Mouse (Mus musculus) left cerebral cortex, postnatal 14 days (tissue): Measurements from ENCODE around the gene Wnt11. TPM values are rescaled to one million over a fixed set of nuclear protein-coding genes. Genes with fewer than 3 reads are reported as not detected.

Experiments used
- DNase-seq, 2 experiments: peaks; one replicate each; pipeline ENCODE4 v3.0.0; 2021 to 2022; ENCODE audit warnings: low spot score in 2 of 2, mixed read lengths in 1 of 2
- intact Hi-C: fragments of 180-260 bp; cut with DNase I; formaldehyde crosslinking; loops from one replicate; pipeline ENCODE4 v1.15.1; 2025
- total RNA-seq, 2 experiments: library from RNA; stranded (reverse); gene quantifications; 2 replicates each; pipeline ENCODE4 v1.2.3; 2021

Gene Wnt11
- total RNA-seq, 2 experiments from 2014 or later = 0.15 to 0.42 TPM

DNA sequence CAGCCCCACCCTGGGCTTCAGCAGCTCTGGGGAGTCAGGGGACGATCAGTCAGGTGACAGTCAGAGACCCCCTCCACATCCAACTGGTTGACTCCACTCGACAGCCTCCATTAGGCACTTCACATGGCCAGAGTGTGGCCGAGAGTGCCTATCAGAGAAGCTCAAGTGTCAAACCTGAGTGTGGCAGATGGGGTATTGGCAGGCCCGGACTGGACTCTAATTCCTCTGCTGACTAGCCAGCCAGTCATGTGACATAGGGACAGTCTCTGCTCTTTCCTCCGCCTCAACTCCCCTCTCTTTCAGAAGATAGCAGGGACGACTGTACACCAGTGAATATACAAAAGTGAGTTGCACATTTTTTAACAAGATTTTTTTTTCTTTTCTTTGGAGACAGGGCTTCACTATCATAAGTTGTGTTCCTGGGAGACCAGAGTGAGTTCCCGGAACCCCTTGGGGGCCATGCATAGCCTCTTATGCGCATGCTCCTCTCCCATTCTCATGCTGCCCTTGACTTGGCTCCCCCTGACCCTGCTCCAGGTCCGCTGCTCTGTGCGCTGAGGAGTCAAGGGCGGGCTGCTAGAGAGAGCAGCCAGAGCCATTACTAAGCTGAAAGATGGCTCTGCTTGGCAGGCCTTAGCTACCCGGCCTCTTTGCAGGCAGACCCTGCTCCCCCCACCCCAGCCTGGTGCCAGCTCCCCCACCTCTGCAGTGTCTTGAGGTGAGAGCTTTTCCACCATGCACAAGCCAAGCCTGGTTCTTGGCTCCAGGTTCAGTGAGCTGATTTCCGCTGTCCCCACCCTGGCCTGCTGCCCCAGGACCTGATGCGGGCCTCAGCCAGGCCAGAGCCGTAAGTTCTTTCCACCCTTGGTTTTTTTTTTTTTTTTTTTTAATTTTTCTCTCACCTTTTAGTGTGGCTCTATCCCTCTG, 10.8 kb upstream of the Wnt11 start:
- DNase-seq = no peak
- intact Hi-C loops = no loop called here

- intact Hi-C loops = no loop called here
- DNase-seq = no peak
Measured at GRCm38 (mm10) chr7:98828052-98828451, 6.9 kb upstream of the Wnt11 start.

- intact Hi-C loops = no loop called here
Measured at GRCm38 (mm10) chr7:98828876-98829275, 6.0 kb upstream of the Wnt11 start.

DNA sequence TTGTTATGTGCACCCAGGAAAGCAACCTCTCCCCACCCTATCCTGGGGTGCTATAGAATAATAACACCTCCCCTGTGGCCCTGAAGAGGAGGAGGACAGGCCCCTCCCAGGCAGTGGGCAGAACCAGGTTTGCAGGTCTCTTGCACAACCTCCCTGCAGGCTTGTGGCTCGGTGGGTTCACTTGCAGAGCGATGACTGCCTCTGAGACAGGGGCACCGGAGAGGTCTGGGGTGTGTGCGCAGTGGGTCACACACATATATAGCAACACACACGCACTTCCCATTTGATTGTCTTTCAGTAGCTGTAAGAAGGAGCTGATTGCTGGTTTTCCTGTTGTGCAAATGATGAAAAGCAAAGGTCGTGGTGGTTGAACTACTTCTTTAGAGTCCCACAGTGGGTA, 3.6 kb upstream of the Wnt11 start:
- DNase-seq = no peak
- intact Hi-C loops = no loop called here

More at GRCm38 (mm10) chr7:98828876-98829275, 6.0 kb upstream of the Wnt11 start:
- peak in 1 of 2 experiments; percentile 19 for DNase-seq

DNA sequence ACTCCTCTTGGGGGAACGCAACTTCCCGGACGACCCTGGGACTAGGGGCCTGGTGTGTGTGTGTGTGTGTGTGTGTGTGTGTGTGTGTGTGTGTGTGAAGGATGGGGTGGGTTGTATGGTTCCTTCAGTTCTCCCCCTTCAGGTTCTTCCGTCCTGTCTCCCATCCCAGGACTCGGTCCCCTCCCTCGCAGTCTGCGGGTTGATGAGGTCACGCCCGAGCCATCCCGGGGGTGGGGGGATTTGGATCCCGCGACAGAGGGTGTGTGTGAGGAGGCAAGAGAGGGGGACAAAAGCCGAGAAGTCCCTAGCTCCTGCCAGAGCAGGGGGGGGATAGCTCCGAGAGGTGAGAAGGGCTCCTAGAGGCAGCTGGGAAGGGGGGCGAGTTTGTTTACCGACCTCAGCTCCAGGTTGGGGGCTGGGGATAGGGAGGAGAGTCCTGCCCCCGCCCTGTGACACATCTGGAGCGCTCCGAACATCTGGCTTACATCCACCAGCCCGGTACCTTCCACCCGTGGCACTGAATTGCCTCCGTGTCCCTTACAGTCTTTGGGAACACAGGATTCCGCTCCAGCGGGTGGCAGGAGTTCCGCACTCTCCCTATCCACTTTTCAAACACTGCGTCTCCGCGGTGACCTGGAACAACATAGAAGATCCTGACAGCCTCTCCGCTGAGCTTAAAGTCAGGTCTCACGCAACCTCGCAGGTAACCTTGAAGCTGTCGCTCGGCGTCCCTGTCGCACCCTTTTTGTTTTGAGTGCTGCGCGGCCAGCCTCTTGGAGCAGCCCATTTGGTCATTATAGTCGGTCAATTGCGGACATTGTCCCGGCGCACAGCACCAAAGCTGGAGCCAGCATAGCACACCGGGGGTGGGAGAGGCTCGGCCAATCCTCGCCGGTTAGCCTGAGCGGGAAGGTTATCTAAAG, 868 bp downstream of the Wnt11 start:
- intact Hi-C loops = loop anchor here (1.0 to 5.0 kb wide), 2 partner anchors 92 to 242 kb away; no protein-coding TSS in a partner anchor
- no peak for DNase-seq

- peak; percentile 26 to 52 for DNase-seq
- intact Hi-C loops = loop anchor here (1.0 to 5.0 kb wide), 2 partner anchors 93 to 241 kb away; no protein-coding TSS in a partner anchor
Measured at GRCm38 (mm10) chr7:98836646-98837045, 1.7 kb downstream of the Wnt11 start.

- DNase-seq = peak; percentile 78 to 82
Measured at GRCm38 (mm10) chr7:98837901-98838300, 3.0 kb downstream of the Wnt11 start.

DNA sequence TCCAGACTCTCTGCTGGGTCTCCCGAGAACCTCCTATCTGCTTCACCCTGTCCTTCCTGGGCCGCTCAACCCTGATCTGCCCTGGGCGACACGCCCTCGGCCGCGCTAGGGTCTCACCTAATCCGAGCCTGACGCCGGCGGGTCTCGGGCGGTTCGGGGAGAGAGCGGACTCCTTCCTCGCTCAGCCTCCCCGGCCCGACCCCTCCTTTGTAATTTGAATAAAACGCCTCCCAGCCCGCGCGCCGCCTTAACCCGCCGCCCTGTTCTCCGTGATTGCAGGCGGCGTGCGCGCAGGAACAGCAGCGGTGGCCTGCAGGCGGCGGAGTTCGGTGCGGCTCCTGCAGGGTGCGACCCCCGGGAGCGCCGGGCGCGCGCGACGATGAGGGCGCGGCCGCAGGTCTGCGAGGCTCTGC, 3.8 kb downstream of the Wnt11 start:
- intact Hi-C loops = loop anchor here (5.0 kb wide), 1 partner anchor 239 kb away; no protein-coding TSS in a partner anchor
- DNase-seq = peak in 1 of 2 experiments; percentile 33

More at GRCm38 (mm10) chr7:98837901-98838300, 3.0 kb downstream of the Wnt11 start:
- intact Hi-C loops = loop anchor here (5.0 kb wide), 1 partner anchor 239 kb away; no protein-coding TSS in a partner anchor

DNA sequence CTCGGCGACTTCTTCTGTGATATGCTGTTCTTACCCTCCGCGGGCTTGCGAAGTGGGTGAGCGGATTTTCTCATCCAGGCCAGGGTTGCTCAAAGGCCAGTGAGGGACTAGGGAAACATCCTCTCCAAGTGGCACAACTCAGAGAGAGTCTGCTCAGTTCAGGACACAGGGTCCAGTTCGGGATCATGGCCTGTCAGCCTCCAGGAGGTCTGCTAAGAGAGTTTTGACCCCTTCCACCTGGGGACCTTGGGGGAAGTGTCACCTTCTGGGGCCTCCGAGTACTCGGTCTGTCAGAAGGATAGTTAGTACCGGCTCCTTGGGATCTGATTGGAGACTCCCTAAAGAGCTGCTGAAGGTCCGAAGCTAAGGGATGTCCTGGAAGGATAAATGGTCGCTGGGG, 4.4 kb downstream of the Wnt11 start:
- no peak for DNase-seq
- intact Hi-C loops = loop anchor here (5.0 kb wide), 1 partner anchor 238 kb away; no protein-coding TSS in a partner anchor

DNA sequence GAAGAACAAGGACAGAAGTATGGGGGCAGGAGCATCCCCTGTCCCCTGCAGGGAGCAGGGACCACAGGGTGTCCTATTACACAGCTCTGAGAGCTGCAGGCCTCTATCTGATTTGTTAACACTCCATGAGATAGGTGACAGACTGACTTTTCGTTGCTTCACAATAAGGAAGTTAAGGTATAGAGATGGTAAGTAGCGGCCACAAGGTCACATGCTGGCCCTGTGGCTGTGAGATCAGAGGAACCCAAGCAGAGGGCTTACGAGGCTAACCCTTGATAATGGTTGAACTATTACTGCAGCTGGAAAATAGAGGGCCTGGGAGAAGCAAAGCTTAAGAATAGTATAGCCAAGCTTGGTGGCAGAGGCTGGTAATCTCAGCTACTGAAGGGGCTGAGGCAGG, 5.9 kb downstream of the Wnt11 start:
- no peak for DNase-seq
- intact Hi-C loops = no loop called here

DNA sequence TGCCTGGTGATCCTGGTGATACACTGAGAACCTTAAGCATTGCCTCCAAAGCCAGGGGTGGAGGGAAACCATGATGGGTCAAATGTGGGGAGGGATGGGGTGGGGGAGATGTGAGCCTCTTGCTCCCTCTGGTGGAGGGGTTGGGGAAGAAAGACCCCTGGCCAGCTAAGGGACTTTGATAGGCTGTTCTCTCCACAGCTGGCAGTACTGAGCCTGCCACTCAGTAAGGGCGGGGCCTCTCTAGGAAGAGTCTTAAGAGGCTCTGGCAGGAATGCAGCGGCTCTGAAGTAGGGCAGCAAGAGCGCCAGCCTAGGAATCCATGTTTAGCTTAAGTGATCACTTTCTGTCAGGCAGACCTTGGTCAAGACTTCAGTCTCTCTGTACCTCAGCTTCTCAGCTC, 6.9 kb downstream of the Wnt11 start:
- no peak for DNase-seq
- intact Hi-C loops = no loop called here

GRCm38 (mm10) chr7:98842997-98843396, 8.1 kb downstream of the Wnt11 start:
- DNase-seq = no peak
- intact Hi-C loops = no loop called here

- intact Hi-C loops = no loop called here
- no peak for DNase-seq
Measured at GRCm38 (mm10) chr7:98843649-98844048, 8.7 kb downstream of the Wnt11 start.

GRCm38 (mm10) chr7:98848899-98849640, 14.2 kb downstream of the Wnt11 start:
- no peak for DNase-seq
- intact Hi-C loops = no loop called here

DNA sequence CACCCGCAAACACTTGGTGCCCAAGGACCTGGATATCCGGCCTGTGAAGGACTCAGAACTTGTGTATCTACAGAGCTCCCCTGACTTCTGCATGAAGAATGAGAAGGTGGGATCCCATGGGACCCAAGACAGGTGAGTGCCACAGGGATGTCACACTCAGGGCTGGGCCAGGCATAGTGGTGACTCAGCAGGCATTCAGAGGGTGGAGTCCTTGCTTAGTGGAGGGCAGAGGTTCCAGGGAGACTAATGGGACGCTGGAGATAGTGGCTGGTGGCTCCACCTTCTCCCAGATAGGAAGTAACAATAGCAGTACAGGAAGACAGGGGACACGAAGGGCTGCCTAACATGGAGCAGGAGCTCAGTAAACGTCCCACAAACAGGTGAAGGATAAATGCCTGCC, 15.5 kb downstream of the Wnt11 start:
- intact Hi-C loops = no loop called here
- no peak for DNase-seq

DNA sequence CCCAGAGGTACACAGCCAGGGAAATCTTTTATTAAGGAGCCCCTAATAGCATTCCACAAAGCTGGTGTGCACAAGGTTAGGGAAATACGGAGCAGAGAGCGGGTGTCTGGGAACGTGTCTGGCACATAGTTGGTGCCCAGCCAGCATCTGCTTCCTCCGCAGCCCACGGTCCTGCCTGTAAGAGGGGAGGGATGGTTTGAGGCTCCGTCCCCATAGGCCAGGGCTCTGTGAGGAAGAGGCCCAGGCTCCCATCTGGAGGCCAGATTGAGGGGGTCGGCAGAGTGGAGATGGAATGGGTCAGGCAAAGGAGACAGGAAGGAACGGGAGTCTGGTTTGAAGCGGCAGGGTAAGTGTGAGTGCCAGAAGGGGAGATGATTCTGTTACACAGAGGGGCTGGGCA, 16.3 kb downstream of the Wnt11 start:
- intact Hi-C loops = no loop called here

GRCm38 (mm10) chr7:98852950-98853650, 18.2 kb downstream of the Wnt11 start:
- no peak for DNase-seq
- intact Hi-C loops = no loop called here

More for the DNA sequence above, 16.3 kb downstream of the Wnt11 start:
- no peak for DNase-seq

GRCm38 (mm10) chr7:98853806-98854205, 18.9 kb downstream of the Wnt11 start:
- DNase-seq = no peak
- intact Hi-C loops = no loop called here
